Mouse (Mus musculus): ENCODE measurements at regions not wholly inside any gene's neighbourhood (a gene's known extent, or its start where the extent isn't known, plus 50 kb on each side); places are given as distances from the start of the nearest gene placed in this dataset.

DNA sequence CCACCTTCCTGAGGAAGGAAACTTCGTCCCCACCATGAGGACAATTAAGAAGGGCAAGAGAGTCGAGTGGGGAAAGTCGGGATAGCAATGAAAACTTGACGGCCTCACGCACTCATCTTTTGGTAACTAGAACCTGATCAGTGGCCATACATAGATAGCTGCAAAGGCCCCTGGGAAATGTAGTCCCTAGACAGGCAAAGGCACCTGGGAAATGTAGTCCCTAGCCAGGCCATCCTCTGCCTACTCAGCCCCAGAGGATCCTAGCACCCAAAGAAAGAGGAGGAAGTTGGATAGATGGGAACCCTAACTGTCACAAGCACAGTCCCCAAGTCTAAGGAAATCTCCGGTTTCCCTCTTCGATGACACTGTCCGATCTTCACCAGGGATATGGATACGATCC lies 258.4 kb downstream of the Cryba4 start:
- Histone ChIP-seq H3K36me3 (ENCODE audit: control insufficient read depth in 1 of 2, insufficient read depth in 2 of 2, low read length in 2 of 2) (no peaks in the 10 kb centered on the region), H3K4me1 (ENCODE audit: control insufficient read depth in 1 of 2, insufficient read depth in 2 of 2, low read length in 2 of 2) (no peaks in the 10 kb centered on the region)
- no peak for DNase-seq (ENCODE audit: low read depth, low spot score)

DNA sequence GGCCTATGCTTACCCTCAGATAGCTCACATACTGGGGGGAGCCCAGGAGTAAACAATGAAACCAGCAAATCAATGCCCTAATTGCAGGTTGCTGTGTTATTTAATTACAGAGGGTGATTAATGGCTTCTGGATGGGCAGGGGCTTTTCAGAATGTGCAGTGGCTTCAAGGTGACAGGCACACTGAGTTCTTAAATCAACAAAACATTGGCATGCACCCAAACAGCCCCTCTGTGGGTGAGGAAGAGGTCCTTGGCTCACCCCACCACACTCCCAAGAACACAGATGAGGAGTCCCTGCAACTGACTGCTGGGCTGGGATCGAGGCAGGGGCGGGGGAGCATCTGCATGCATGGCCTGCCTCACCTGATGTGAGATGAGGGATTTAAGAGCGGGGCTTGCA lies 255.5 kb downstream of the Cryba4 start:
- H3K4me1 ChIP-seq (ENCODE audit: control insufficient read depth in 1 of 2, insufficient read depth in 2 of 2, low read length in 2 of 2), result no peaks in the 10 kb centered on the region
- TF ChIP-seq RCOR1 (IDR thresholded peaks at IDR 0.05; ENCODE audit: low read depth, low read length) (no peak), CHD2 (IDR thresholded peaks at IDR 0.05; ENCODE audit: low read length) (no peak), ETS1 (IDR thresholded peaks at IDR 0.05; ENCODE audit: low read depth, low read length) (no peak), KAT2A (conservative IDR thresholded peaks at IDR 0.05; ENCODE audit: low read depth, low read length) (no peak), HCFC1 (IDR thresholded peaks at IDR 0.05; ENCODE audit: low read depth, low read length) (no peak), EP300 (IDR thresholded peaks at IDR 0.05; ENCODE audit: low read depth in 1 of 2, low read length in 2 of 2) (no peak), USF2 (IDR thresholded peaks at IDR 0.05; ENCODE audit: borderline replicate concordance in 1 of 2, insufficient read depth in 1 of 2, low read depth in 1 of 2, low read length in 2 of 2) (no peak), MAFK (IDR thresholded peaks at IDR 0.05; ENCODE audit: borderline replicate concordance, low read depth, low read length) (no peak), SMC3 (IDR thresholded peaks at IDR 0.05; ENCODE audit: low read depth, low read length) (no peak), RAD21 (IDR thresholded peaks at IDR 0.05; ENCODE audit: low read depth, low read length) (no peak), MXI1 (IDR thresholded peaks at IDR 0.05; ENCODE audit: low read depth, low read length) (no peak)
- no peaks in the 10 kb centered on the region for H3K36me3 ChIP-seq (ENCODE audit: control insufficient read depth in 1 of 2, insufficient read depth in 2 of 2, low read length in 2 of 2)
- no peak overlapping the region for H3K27ac ChIP-seq (ENCODE audit: control insufficient read depth, low read depth, low read length)
- no peaks in the 10 kb centered on the region for H3K27me3 ChIP-seq (ENCODE audit: control insufficient read depth in 1 of 2, insufficient read depth in 2 of 2, low read length in 2 of 2)
- no peaks in the 10 kb centered on the region for H3K79me2 ChIP-seq (ENCODE audit: control insufficient read depth, insufficient read depth, low read length, poor library complexity)
- H3K9me3 ChIP-seq (replicated peaks; ENCODE audit: insufficient read depth, low read length), result no peaks in the 10 kb centered on the region
- no peak for DNase-seq (ENCODE audit: low read depth, low spot score)
- H3K9ac ChIP-seq (ENCODE audit: control insufficient read depth, low read depth, low read length, poor library complexity, severe bottlenecking), result no peak overlapping the region
- H3K4me3 ChIP-seq (ENCODE audit: control insufficient read depth in 1 of 2, insufficient read depth in 1 of 2, low read depth in 2 of 2, low read length in 2 of 2), result no peak overlapping the region

More for the DNA sequence above, 258.4 kb downstream of the Cryba4 start:
- H3K9ac ChIP-seq (ENCODE audit: control insufficient read depth, low read depth, low read length, poor library complexity, severe bottlenecking), result no peak overlapping the region
- H3K27ac ChIP-seq (ENCODE audit: control insufficient read depth, low read depth, low read length), result no peak overlapping the region
- no peaks in the 10 kb centered on the region for H3K27me3 ChIP-seq (ENCODE audit: control insufficient read depth in 1 of 2, insufficient read depth in 2 of 2, low read length in 2 of 2)
- no peak overlapping the region for H3K4me3 ChIP-seq (ENCODE audit: control insufficient read depth in 1 of 2, insufficient read depth in 1 of 2, low read depth in 2 of 2, low read length in 2 of 2)
- TF ChIP-seq ZNF384 (IDR thresholded peaks at IDR 0.05; ENCODE audit: low read depth, low read length), result no peak
- no peak for TF ChIP-seq MAX (IDR thresholded peaks at IDR 0.05; ENCODE audit: low read length)
- no peak for TF ChIP-seq TAL1 (IDR thresholded peaks at IDR 0.05; ENCODE audit: low read length)
- no peak for TF ChIP-seq USF1 (IDR thresholded peaks at IDR 0.05; ENCODE audit: low read depth, low read length)
- no peak for TF ChIP-seq MAZ (IDR thresholded peaks at IDR 0.05; ENCODE audit: low read depth, low read length)
- TF ChIP-seq CHD2 (IDR thresholded peaks at IDR 0.05; ENCODE audit: low read length), result no peak
- no peak for TF ChIP-seq MXI1 (IDR thresholded peaks at IDR 0.05; ENCODE audit: low read depth, low read length)
- no peak for TF ChIP-seq TCF12 (IDR thresholded peaks at IDR 0.05; ENCODE audit: low read depth, low read length)
- TF ChIP-seq ZKSCAN1 (IDR thresholded peaks at IDR 0.05; ENCODE audit: low read depth, low read length), result no peak
- TF ChIP-seq CHD1 (IDR thresholded peaks at IDR 0.05; ENCODE audit: low read depth, low read length), result no peak
- TF ChIP-seq CTCF (IDR thresholded peaks at IDR 0.05 in 2 of 3, conservative IDR thresholded peaks at IDR 0.05 in 1 of 3; ENCODE audit: control insufficient read depth in 1 of 3, insufficient read depth in 1 of 3, low read depth in 2 of 3, low read length in 3 of 3, poor library complexity in 1 of 3, severe bottlenecking in 1 of 3), result no peak
- no peak for TF ChIP-seq MYB (IDR thresholded peaks at IDR 0.05; ENCODE audit: low read depth, low read length)
- no peak for TF ChIP-seq JUND (IDR thresholded peaks at IDR 0.05; ENCODE audit: low read depth, low read length)
- no peak for TF ChIP-seq POLR2AphosphoS5 (IDR thresholded peaks at IDR 0.05; ENCODE audit: borderline replicate concordance, low read depth, low read length)
- TF ChIP-seq POLR2A (IDR thresholded peaks at IDR 0.05; ENCODE audit: control insufficient read depth in 1 of 2, insufficient read depth in 1 of 2, low read depth in 1 of 2, low read length in 2 of 2, poor library complexity in 1 of 2), result no peak
- TF ChIP-seq KAT2A (conservative IDR thresholded peaks at IDR 0.05; ENCODE audit: low read depth, low read length), result no peak
- no peak for TF ChIP-seq RAD21 (IDR thresholded peaks at IDR 0.05; ENCODE audit: low read depth, low read length)
- no peak for TF ChIP-seq RCOR1 (IDR thresholded peaks at IDR 0.05; ENCODE audit: low read depth, low read length)
- TF ChIP-seq SMC3 (IDR thresholded peaks at IDR 0.05; ENCODE audit: low read depth, low read length), result no peak
- no peaks in the 10 kb centered on the region for H3K79me2 ChIP-seq (ENCODE audit: control insufficient read depth, insufficient read depth, low read length, poor library complexity)
- no peaks in the 10 kb centered on the region for H3K9me3 ChIP-seq (replicated peaks; ENCODE audit: insufficient read depth, low read length)
